Mouse (Mus musculus) lung, adult 18-20 months (tissue): ENCODE measurements around the gene Cd81.

Experiments
- DNase-seq, 2 experiments: peaks; one replicate each; pipeline ENCODE4 v3.0.0; 2022; ENCODE audit warnings: mixed read lengths in 2 of 2

Cd81 gene

GRCm38 (mm10) chr7:143052626-143053007 lies at the start of gene Cd81:
TSS of gene Cd81 (plus strand) at chr7:143052739.
- peak; percentile 83 to 85 for DNase-seq

GRCm38 (mm10) chr7:143004727-143005343 lies 47.7 kb upstream of the Cd81 start, which contains the start of gene Tspan32:
TSS of gene Tspan32 (plus strand) at chr7:143005046.
- DNase-seq, result peak; percentile 48 to 53

DNA sequence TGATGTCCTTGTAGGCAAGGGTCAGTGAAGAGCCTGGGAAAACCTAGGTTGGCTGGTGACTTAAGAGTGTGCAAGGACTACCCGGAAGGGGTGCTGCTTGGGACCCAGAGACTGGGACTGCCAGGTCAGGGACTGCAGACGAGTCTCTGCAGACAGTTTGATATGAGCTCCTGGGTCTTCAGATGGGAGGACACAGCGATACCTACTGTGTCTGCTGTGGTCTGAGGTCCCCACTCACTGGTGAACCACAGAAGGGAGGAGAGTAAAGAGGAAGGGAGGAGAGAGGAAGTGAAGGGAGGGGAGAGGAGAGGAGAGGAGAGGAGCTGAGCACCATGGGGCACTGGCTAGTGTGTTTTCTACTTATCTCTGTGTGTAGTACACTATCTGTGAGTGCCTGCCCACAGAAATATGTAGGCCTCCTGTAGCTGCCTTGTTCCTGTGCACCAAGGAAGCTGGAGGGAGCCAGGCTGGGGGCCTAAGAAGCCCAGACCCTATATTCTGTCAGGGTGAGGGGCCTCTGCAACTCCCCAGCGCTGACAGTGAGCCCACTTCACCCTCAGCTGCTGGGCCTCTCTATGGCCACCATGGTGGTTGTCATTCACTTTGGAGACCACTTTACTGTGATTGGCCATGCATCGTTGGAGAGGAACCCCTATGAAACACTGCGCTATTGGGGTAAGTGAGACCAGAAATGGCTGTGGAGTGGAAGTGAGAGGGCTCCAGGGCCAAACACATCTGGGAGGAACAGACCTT lies 47.0 kb upstream of the Cd81 start:
- no peak for DNase-seq

DNA sequence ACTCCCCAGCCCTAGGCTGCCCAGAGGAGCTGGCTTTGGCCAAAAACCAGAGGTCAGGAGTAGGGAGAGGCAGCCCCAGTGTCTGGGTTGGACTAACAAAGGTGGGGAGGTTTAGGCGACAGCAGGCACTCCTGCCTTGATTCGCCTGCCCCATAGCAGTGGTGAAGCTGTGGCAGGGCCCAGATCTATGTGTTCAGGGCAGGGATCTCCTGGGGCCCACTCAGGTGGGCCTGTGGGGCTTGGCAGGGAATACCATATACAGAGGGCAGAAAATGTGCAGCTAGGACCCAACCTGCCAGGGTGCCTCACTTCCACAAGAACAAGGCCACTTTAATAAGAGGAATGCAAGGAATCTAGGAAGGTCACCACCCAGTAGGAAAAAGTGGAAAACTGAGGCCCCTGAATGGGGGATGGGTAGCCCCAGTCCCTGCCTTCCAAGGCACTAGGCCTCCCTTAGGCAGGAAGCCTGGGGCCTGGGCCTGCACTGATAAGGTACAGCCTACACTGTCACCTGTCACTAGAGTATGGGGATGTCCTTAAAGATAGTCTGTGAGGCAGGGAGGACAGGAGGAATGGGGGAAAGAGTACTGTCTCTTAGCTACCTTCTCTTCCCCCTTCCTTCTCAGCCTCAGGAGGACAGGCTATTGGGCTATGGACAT lies 46.3 kb upstream of the Cd81 start:
- no peak for DNase-seq

- DNase-seq, result no peak
Observed at GRCm38 (mm10) chr7:143006756-143007598, 45.6 kb upstream of the Cd81 start.

DNA sequence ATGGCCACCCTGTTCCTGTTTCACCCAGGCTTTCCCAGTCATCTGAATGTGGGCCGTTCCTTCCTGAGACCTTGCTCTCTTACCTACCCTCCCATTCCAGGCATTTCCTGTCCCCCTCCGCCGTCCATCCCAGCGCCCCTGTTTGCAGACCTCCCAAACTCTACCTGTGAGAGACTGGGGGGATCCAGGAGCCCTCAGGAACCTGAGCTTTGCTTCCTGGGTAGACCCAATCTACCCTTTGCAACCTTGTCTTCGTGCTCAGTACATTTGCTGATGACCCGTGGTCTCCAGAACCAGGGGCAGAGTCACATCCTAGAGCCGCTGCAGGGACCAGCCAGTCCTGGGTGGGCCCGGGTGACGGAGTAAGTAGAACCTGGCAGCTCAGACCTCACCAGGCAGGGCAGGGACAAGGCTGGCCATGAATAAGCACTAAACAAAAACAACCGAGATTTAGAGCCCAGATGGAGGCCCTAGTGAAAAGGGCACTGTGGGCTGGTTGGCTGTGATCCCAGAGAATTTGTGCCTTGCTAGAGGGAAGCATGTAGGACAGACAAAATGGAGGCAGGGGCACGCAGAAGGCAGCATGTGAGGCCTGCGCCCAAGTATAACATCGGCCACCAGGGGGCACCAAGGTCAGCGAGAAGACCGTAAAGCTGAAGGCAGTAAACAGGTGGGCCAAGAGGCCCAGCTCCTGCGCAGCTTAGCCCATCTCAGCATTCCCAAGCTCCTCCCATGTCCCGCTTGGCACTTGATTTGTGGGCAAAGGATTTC lies 44.8 kb upstream of the Cd81 start:
- DNase-seq, result peak; percentile 91 to 94

GRCm38 (mm10) chr7:143008370-143008926 lies 44.1 kb upstream of the Cd81 start:
- DNase-seq, result peak; percentile 74 to 76

DNA sequence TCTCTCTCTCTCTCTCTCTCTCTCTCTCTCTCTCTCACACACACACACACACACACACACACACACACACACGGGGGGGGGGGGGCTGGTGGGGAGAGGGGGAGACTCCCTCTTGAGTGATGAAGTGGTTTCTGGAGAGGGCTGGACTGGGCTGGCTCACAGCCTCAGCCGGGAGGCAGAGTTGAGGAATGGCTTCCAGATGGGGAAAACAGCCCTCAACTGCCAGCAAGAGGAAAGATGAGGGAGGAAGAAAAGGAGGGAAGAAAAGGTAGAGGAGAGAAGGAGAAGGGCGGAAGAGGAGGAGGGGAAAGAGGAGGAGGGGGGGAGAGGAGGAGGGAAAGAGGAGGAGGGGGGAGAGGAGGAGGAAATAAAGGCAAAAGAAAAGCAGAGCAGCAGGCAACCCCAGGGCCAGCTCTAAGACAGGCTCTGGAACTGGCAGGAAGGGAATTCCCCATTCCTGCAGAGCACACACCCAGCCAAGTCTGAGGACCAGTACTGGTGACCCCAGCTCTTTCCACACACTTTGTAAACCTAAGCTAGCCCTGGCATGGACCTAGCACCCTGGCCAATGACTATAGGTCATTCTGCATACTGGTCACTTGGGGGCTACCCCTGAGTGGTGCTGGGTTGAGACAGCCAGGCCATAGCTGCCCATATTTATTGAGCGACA lies 43.4 kb upstream of the Cd81 start:
- DNase-seq, result peak; percentile 54 to 59

- no peak for DNase-seq
Observed at GRCm38 (mm10) chr7:143009996-143010395, 42.5 kb upstream of the Cd81 start.

- DNase-seq, result no peak
Observed at GRCm38 (mm10) chr7:143011226-143011625, 41.3 kb upstream of the Cd81 start.

DNA sequence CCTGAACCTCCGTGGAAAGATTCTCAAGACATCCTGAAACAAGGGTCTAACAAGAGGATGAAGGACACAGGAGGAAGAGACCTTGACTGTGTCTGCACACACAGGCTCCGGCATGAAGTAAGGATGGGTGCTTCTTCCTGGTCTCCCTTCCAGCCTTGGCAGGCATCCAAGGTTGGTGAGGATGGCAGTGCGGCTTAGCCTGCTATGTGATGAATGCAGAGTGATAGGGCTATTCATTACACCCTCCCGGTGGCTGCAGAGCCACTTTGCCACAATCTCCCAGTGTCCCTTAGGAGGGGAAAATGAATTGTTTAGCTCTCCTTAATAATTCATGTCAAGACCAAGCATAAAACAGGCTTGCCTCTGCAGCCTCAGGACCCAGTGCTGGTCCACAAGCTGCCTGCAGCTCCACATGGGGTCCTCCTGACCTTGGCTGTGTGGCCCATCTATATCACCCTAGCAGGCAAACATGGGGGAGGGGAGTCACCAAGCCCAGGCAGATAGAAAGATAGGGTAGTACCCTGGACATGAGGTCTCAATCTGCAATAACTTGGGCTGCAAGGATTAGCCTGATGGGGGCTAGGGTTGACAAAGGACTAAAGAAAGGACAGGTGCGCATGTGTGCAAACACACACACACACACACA lies 40.2 kb upstream of the Cd81 start:
- DNase-seq, result peak in 1 of 2 experiments; percentile 22

- peak; percentile 69 to 70 for DNase-seq
Observed at GRCm38 (mm10) chr7:143013420-143014178, 38.9 kb upstream of the Cd81 start.

DNA sequence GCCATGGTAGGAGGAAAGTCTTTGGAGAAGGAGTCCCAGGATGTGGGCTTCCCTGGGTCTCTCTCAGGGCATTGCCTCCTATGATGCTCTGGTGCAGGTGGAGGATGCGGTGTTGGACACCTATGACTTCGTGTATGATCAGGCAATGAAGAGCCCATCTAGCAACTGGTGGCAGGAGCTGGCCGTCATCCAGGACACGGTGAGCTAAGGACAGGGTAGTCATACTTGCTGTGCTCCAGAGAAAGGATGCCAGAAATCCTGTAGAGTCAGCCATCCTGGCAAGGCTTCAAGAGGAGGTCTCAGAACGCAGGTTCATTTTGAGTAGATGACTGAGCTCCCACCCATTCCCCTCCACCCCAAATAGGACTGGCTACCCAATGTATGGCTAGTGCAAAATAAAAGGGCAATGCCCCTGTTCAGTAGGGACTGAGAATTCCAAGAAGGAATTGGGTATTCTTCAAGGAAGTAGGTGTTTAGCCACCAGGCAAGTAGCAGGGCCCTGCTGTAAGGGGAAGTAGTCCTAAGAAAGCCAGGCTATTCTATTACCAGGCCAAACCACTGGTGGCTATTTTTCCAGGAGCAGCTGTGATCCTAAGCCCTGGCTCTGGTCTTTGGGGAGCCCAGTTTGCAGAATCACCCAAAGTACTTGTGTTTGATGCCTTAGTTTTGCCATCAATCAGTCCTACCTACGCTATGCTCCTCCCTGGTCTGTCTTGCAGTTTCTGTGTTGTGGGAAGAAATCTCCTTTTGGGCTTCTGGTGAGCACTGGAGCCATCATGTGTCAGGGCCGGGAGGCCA lies 37.5 kb upstream of the Cd81 start:
- no peak for DNase-seq

- peak; percentile 75 to 76 for DNase-seq
Observed at GRCm38 (mm10) chr7:143015755-143016423, 36.6 kb upstream of the Cd81 start.

DNA sequence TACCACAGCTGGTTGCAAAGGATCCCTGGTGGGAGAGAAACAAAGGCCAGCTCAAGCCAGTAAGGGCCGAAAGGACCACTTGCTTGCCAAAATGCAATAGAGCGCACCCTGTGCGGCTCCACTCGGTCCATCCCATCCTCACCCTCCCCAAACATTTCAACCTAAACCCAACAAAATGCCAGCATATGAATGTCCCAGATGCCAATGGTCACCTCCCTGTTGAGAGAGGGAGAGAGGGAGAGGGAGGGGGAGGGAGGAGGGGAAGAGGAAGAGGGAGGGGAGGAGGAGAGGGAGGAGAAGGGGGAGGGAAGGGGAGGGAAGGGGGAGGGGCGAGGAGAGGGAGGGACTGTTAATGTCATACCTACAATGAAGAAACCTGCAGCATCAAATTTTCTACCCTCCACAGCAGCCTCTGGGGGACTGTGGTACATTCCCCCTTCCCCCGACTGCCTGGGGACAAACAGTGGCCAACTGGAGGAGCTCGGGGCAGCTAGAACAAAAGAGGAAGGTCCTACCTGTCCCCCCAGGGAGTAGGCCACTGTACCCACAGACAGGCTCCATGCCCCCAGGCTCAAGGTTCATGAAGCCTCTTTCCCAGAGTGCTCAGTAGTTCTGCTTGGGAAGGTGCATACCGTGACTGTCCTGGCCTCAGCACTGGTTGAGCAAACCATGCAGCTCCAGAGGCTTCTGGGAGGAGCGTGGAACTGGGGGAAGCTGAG lies 36.0 kb upstream of the Cd81 start:
- DNase-seq, result no peak

- no peak for DNase-seq
Observed at GRCm38 (mm10) chr7:143017181-143017580, 35.4 kb upstream of the Cd81 start.

GRCm38 (mm10) chr7:143020040-143020439 lies 32.5 kb upstream of the Cd81 start:
- DNase-seq, result no peak

GRCm38 (mm10) chr7:143020764-143021163 lies 31.8 kb upstream of the Cd81 start:
- DNase-seq, result no peak
